Mouse (Mus musculus) spleen, adult 2 months (tissue): ENCODE measurements around the gene Zc3h12c. TPM values are rescaled to one million over a fixed set of nuclear protein-coding genes. Genes with fewer than 3 reads are reported as not detected.

Source experiments
- DNase-seq, 2 experiments: peaks; one replicate each; pipeline versions ENCODE4 v3.0.0 to v3.0.0-alpha.2; 2012 to 2021; ENCODE audit warnings: low spot score in 2 of 2, low read depth in 1 of 2
- H3K27ac ChIP-seq: fragments of 200-500 bp; 2 replicates; pipeline ENCODE4 v1.5.1; 2012; ENCODE audit warnings: low read length, inconsistent platforms; ENCODE audit not compliant: insufficient read depth
- H3K27me3 ChIP-seq: fragments of 200-500 bp; 2 replicates; pipeline ENCODE4 v1.6.1; 2012; ENCODE audit warnings: mild to moderate bottlenecking, moderate library complexity, low read length, inconsistent platforms; ENCODE audit not compliant: control insufficient read depth, insufficient read depth
- H3K36me3 ChIP-seq: fragments of 200-500 bp; 2 replicates; pipeline ENCODE4 v1.6.1; 2012; ENCODE audit warnings: mild to moderate bottlenecking, low read length, inconsistent platforms; ENCODE audit not compliant: control insufficient read depth, insufficient read depth
- H3K4me1 ChIP-seq: fragments of 200-500 bp; 2 replicates; pipeline ENCODE4 v1.6.1; 2011; ENCODE audit warnings: inconsistent platforms; ENCODE audit not compliant: control insufficient read depth, insufficient read depth, insufficient read length
- H3K4me3 ChIP-seq: fragments of 200-500 bp; 2 replicates; pipeline ENCODE4 v1.5.1; 2011; ENCODE audit warnings: mild to moderate bottlenecking, inconsistent platforms; ENCODE audit not compliant: insufficient read depth, insufficient read length; ENCODE audit errors: extremely low read depth
- CTCF ChIP-seq: fragments of 200-500 bp; IDR thresholded peaks from 2 replicates; pipeline ENCODE4 v1.5.1; 2011; ENCODE audit warnings: mild to moderate bottlenecking, inconsistent platforms; ENCODE audit not compliant: insufficient read depth, insufficient read length, insufficient replicate concordance; ENCODE audit errors: extremely low read depth
- POLR2A ChIP-seq: fragments of 200-500 bp; IDR thresholded peaks from 2 replicates; pipeline ENCODE4 v1.6.1; 2011; ENCODE audit warnings: low read depth, low read length, inconsistent platforms
- WGBS: fragments of 180-500 bp; shearing (Covaris S2); methylation state at CpG from one replicate; pipeline ENCODE4 v1.1.7; 2018; 5-methylcytosine and 5-hydroxymethylcytosine counted together
- polyA plus RNA-seq: library from polyadenylated mRNA; depleted of rRNA; stranded (reverse); fragments of >200 nt; gene quantifications from 2 replicates; pipeline ENCODE4 v1.2.3, GENCODE M21; 2012

Zc3h12c gene
- polyA plus RNA-seq, 1 experiment, result 1.4 TPM

GRCm38 (mm10) chr9:52195853-52196252 lies 27.5 kb upstream of the Zc3h12c start:
- Histone ChIP-seq H3K36me3 (no peaks in the 10 kb centered on the region), H3K27ac (no peak overlapping the region), H3K27me3 (no peaks in the 10 kb centered on the region), H3K4me1 (no peaks in the 10 kb centered on the region), H3K4me3 (no peak overlapping the region)
- 77% methylated on average over 3 of the region's 3 CpGs for WGBS
- no peak for TF ChIP-seq CTCF
- TF ChIP-seq POLR2A, result no peak
- no peak for DNase-seq

GRCm38 (mm10) chr9:52193851-52194250 lies 25.5 kb upstream of the Zc3h12c start:
- Histone ChIP-seq H3K4me3 (no peak overlapping the region), H3K27me3 (no peaks in the 10 kb centered on the region), H3K36me3 (no peaks in the 10 kb centered on the region), H3K27ac (no peak overlapping the region), H3K4me1 (no peaks in the 10 kb centered on the region)
- no peak for TF ChIP-seq CTCF
- no peak for TF ChIP-seq POLR2A
- WGBS, result 81% methylated on average over 5 of the region's 5 CpGs
- no peak for DNase-seq

- H3K27me3 ChIP-seq, result no peaks in the 10 kb centered on the region
- H3K36me3 ChIP-seq, result no peaks in the 10 kb centered on the region
- no peak overlapping the region for H3K4me3 ChIP-seq
- 62% methylated on average over 4 of the region's 4 CpGs for WGBS
- TF ChIP-seq POLR2A (no peak), CTCF (no peak)
- H3K4me1 ChIP-seq, result no peaks in the 10 kb centered on the region
- no peak overlapping the region for H3K27ac ChIP-seq
- DNase-seq, result no peak
Observed at GRCm38 (mm10) chr9:52190907-52191306, 22.5 kb upstream of the Zc3h12c start.

GRCm38 (mm10) chr9:52188106-52188505 lies 19.7 kb upstream of the Zc3h12c start:
- DNase-seq, result no peak
- no peak overlapping the region for H3K27ac ChIP-seq
- WGBS, result 85% methylated on average over 8 of the region's 8 CpGs
- H3K4me1 ChIP-seq, result no peaks in the 10 kb centered on the region
- no peaks in the 10 kb centered on the region for H3K27me3 ChIP-seq
- no peak overlapping the region for H3K4me3 ChIP-seq
- TF ChIP-seq POLR2A, result no peak
- no peak for TF ChIP-seq CTCF
- no peaks in the 10 kb centered on the region for H3K36me3 ChIP-seq

DNA sequence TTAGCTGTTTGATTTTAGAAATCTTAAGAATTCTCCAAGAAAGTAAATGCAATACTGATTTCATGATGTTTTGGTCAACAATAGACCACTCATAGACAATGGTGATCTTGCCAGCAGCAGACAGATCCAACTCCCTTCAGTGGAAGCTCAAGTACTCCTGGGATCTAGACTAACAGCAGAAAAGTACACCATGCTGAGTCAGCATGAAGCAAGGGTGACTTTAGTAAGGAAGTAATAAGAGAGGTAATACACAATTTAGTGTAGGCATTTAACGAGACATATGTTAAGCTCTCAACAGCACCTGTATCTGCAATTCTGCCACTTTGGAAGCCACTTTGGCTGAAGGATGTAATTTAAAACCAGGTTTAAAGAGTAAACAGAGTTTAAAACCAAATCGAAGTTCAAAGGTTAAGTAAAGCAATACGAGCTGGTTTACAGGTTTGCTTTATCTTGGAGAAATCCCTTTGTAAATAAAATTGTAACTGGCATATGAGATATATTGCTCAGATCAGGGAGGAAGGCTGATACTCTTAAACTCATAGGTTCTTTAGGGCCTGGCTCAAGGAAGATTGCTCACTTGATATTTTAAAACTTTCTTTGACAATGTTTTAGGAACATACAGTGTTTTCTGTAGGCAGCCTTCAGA lies 18.0 kb upstream of the Zc3h12c start:
- H3K4me3 ChIP-seq, result no peak overlapping the region
- no peak for DNase-seq
- TF ChIP-seq POLR2A (no peak), CTCF (no peak)
- 0 out of 2 replicates have a peak, but pooled peaks cover 1% of the 10 kb centered on the region for H3K4me1 ChIP-seq
- no peak overlapping the region for H3K27ac ChIP-seq
- H3K27me3 ChIP-seq, result no peaks in the 10 kb centered on the region; the same call in 1 of the 2 replicates
- no peaks in the 10 kb centered on the region for H3K36me3 ChIP-seq
- 81% methylated on average over 3 of the region's 3 CpGs for WGBS

DNA sequence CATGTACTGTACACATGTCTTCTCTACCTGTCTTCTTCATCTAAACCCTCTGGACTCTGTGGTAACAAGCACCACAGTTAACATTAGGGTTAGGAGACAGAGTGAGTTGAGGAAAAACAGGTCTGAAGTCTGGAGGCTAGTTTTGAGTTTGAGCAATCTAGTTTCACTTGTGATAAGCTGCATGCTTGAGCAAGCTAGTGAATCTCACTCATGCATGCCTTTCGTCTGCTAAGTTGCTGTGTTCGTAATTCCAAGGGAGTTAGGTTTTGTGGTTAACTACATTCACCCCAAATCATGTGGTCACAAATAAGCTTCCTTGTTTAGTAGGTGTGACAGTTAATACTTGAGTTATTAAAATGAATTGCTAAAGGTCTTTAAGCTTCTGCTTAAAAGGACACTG lies 13.0 kb upstream of the Zc3h12c start:
- Histone ChIP-seq H3K27ac (no peak overlapping the region), H3K4me1 (0 out of 2 replicates have a peak, but pooled peaks cover 5% of the 10 kb centered on the region), H3K4me3 (no peak overlapping the region), H3K27me3 (no peaks in the 10 kb centered on the region; the same call in 1 of the 2 replicates), H3K36me3 (no peaks in the 10 kb centered on the region)
- TF ChIP-seq POLR2A (no peak), CTCF (no peak)
- DNase-seq, result no peak
- 4% methylated on average over 2 of the region's 2 CpGs for WGBS

DNA sequence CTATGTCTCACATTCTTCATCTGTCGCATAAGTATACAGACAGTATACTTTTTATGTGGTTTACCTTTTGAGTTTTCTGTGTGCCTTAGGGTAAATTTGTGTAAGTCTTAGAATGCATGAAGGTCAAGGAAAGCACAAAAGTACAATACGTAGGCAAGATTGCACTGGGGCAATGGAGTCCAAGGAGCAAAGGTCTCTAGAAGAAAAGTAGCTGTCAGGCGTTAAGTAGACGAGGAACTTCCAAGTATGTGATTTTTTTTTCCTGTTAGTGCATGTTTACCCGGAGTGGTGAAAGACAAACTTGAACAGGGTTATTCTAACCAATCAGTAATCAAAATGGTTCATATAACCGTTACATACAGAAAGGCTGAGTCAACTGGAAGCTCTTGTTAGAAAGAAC lies 12.5 kb upstream of the Zc3h12c start:
- H3K36me3 ChIP-seq, result no peaks in the 10 kb centered on the region
- TF ChIP-seq CTCF (no peak), POLR2A (no peak)
- 86% methylated on average over 6 of the region's 6 CpGs for WGBS

More for the DNA sequence above, 12.5 kb upstream of the Zc3h12c start:
- no peak for DNase-seq
- H3K27me3 ChIP-seq, result no peaks in the 10 kb centered on the region; the same call in 1 of the 2 replicates
- no peak overlapping the region for H3K4me3 ChIP-seq
- 0 out of 2 replicates have a peak, but pooled peaks cover 5% of the 10 kb centered on the region for H3K4me1 ChIP-seq
- no peak overlapping the region for H3K27ac ChIP-seq
